Mouse (Mus musculus): Measurements from ENCODE around the gene Trim72. TPM values are rescaled to one million over a fixed set of nuclear protein-coding genes. Genes with fewer than 3 reads are reported as not detected.

The Trim72 gene
- total and polyA plus RNA-seq, 3 experiments, result 0.13 TPM; not detected in 2

- dilution Hi-C loops (cut with MboI; ENCODE audit: extremely low pct_ligation_motif_present, extremely low pct_unique_long_range_greater_than_20kb, low sequenced_read_pairs), result no loop called here
- in situ Hi-C loops (cut with MboI; ENCODE audit: low pct_ligation_motif_present, low pct_unique_long_range_greater_than_20kb, low sequenced_read_pairs), result no loop called here
- H3K27ac ChIP-seq (ENCODE audit: insufficient read depth, low read depth), result no peak overlapping the region
- H3K4me3 ChIP-seq (replicated peaks in 1 of 3; ENCODE audit: low read depth in 2 of 3, low read length in 2 of 3, poor library complexity in 1 of 3), result no peak overlapping the region
- H3K27me3 ChIP-seq (replicated peaks), result no peaks in the 10 kb centered on the region
- H3K79me2 ChIP-seq (replicated peaks; ENCODE audit: control insufficient read depth, extremely low read depth, insufficient read depth, poor library complexity, severe bottlenecking), result no peaks in the 10 kb centered on the region
- no peak overlapping the region for H3K4me2 ChIP-seq (ENCODE audit: insufficient read depth, low read depth, poor library complexity, severe bottlenecking)
- peaks cover 0 to 5% of the 10 kb centered on the region in 2 experiments; a peak in 2 of 4 replicates for H3K4me1 ChIP-seq (ENCODE audit: control insufficient read depth in 1 of 2, insufficient read depth in 2 of 2)
- peaks cover 4% of the 10 kb centered on the region for H3K9me3 ChIP-seq (replicated peaks; ENCODE audit: low read length)
- no peak overlapping the region for H3K9ac ChIP-seq (ENCODE audit: insufficient read depth, low read depth)
- no peaks in the 10 kb centered on the region for H3K36me3 ChIP-seq (replicated peaks in 1 of 2; ENCODE audit: control insufficient read depth in 1 of 2, insufficient read depth in 1 of 2, low read length in 1 of 2)
- TF ChIP-seq POLR2A (IDR thresholded peaks at IDR 0.05; ENCODE audit: low read depth, low read length) (no peak), JUND (conservative IDR thresholded peaks at IDR 0.05; ENCODE audit: low read depth, low read length) (no peak), USF2 (conservative IDR thresholded peaks at IDR 0.05; ENCODE audit: low read depth, low read length) (no peak), EP300 (IDR thresholded peaks at IDR 0.05; ENCODE audit: low read length) (no peak), MYC (IDR thresholded peaks at IDR 0.05; ENCODE audit: low read depth, low read length) (no peak), UBTF (IDR thresholded peaks at IDR 0.05; ENCODE audit: low read depth, low read length) (no peak), CHD2 (IDR thresholded peaks at IDR 0.05; ENCODE audit: low read length) (no peak), RAD21 (IDR thresholded peaks at IDR 0.05; ENCODE audit: low read depth, low read length) (no peak), RCOR1 (conservative IDR thresholded peaks at IDR 0.05; ENCODE audit: low read depth, low read length) (no peak), GABPA (IDR thresholded peaks at IDR 0.05; ENCODE audit: insufficient replicate concordance, low read depth, low read length) (no peak), NELFE (IDR thresholded peaks at IDR 0.05; ENCODE audit: low read depth, low read length) (no peak), SIN3A (IDR thresholded peaks at IDR 0.05; ENCODE audit: low read length) (no peak), MAFK (IDR thresholded peaks at IDR 0.05; ENCODE audit: insufficient replicate concordance, low read length) (no peak)
- DNase-seq (ENCODE audit: extremely low read depth), result no peak
Measured at GRCm38 (mm10) chr7:128003098-128003497, 651 bp upstream of the Trim72 start.

GRCm38 (mm10) chr7:128004150-128004486 lies 369 bp downstream of the Trim72 start:
- no peak overlapping the region for H3K4me2 ChIP-seq (ENCODE audit: insufficient read depth, low read depth, poor library complexity, severe bottlenecking)

More at GRCm38 (mm10) chr7:128004150-128004486, 369 bp downstream of the Trim72 start:
- TF ChIP-seq CHD2 (IDR thresholded peaks at IDR 0.05; ENCODE audit: low read length) (no peak), BHLHE40 (IDR thresholded peaks at IDR 0.05; ENCODE audit: low read depth, low read length) (no peak), EP300 (IDR thresholded peaks at IDR 0.05; ENCODE audit: low read length) (no peak), MEF2A (IDR thresholded peaks at IDR 0.05; ENCODE audit: borderline replicate concordance, low read depth, low read length) (no peak), TBP (conservative IDR thresholded peaks at IDR 0.05; ENCODE audit: low read depth, low read length) (no peak), E2F4 (IDR thresholded peaks at IDR 0.05; ENCODE audit: insufficient replicate concordance, low read depth, low read length) (no peak), POLR2AphosphoS2 (IDR thresholded peaks at IDR 0.05; ENCODE audit: low read depth, low read length) (no peak), IRF4 (IDR thresholded peaks at IDR 0.05; ENCODE audit: low read depth, low read length) (no peak)
- in situ Hi-C loops (cut with MboI; ENCODE audit: low pct_ligation_motif_present, low pct_unique_long_range_greater_than_20kb, low sequenced_read_pairs) (no loop called here), dilution Hi-C loops (cut with MboI; ENCODE audit: extremely low pct_ligation_motif_present, extremely low pct_unique_long_range_greater_than_20kb, low sequenced_read_pairs) (no loop called here)
- Histone ChIP-seq H3K27ac (ENCODE audit: insufficient read depth, low read depth) (no peak overlapping the region), H3K36me3 (replicated peaks in 1 of 2; ENCODE audit: control insufficient read depth in 1 of 2, insufficient read depth in 1 of 2, low read length in 1 of 2) (no peaks in the 10 kb centered on the region), H3K4me1 (ENCODE audit: control insufficient read depth in 1 of 2, insufficient read depth in 2 of 2) (peaks cover 0 to 5% of the 10 kb centered on the region in 2 experiments; a peak in 2 of 4 replicates), H3K9ac (ENCODE audit: insufficient read depth, low read depth) (no peak overlapping the region), H3K4me3 (replicated peaks in 1 of 3; ENCODE audit: low read depth in 2 of 3, low read length in 2 of 3, poor library complexity in 1 of 3) (no peak overlapping the region), H3K27me3 (replicated peaks) (no peaks in the 10 kb centered on the region), H3K9me3 (replicated peaks; ENCODE audit: low read length) (peaks cover 4% of the 10 kb centered on the region), H3K79me2 (replicated peaks; ENCODE audit: control insufficient read depth, extremely low read depth, insufficient read depth, poor library complexity, severe bottlenecking) (no peaks in the 10 kb centered on the region)
- DNase-seq (ENCODE audit: extremely low read depth), result no peak
